In genomic region chr4:124738783-124739182, GRCm38 (mm10) we compare ENCODE assay signal across 27 mouse cellular contexts. TPM values are rescaled to one million over a fixed set of nuclear protein-coding genes. Genes with fewer than 3 reads are reported as not detected.
DNase-seq lines count a peak whose midpoint lies in the region; ATAC-seq and TF ChIP-seq lines count a peak whose summit lies in the region.
"Had no signal": no experiment of that assay in that cellular context is flagged by ENCODE, and none has a peak within 500 bp of the region (broad histone marks: within the 10 kb centered on the region; RNA-seq: fewer than 3 reads in every experiment).

No protein-coding gene starts in this region.

- peaks cover 3% of the 10 kb centered on the region; the same call in 1 of the 2 replicates for H3K4me1 ChIP-seq in midbrain, embryonic 11.5 days (ENCODE audit: control insufficient read depth, insufficient read depth, low read length)
- peaks cover 13% of the 10 kb centered on the region; the same call in 1 of the 2 replicates for H3K4me1 ChIP-seq in midbrain, postnatal 0 days (ENCODE audit: insufficient read depth, low read length)
- peaks cover 25 to 59% of the 10 kb centered on the region in 2 experiments for H3K4me1 ChIP-seq in CH12.LX (ENCODE audit: control insufficient read depth in 1 of 2, insufficient read depth in 2 of 2)
- H3K4me1 ChIP-seq in bone marrow macrophage, adult 2 months (ENCODE audit: control insufficient read depth, insufficient read depth, low read length): peaks cover 32% of the 10 kb centered on the region
- 0 out of 2 replicates have a peak, but pooled peaks cover 4% of the 10 kb centered on the region for H3K4me1 ChIP-seq in lung, postnatal 0 days (ENCODE audit: insufficient read depth, low read depth, low read length)

- TF ChIP-seq RAD21 in CH12.LX (IDR thresholded peaks at IDR 0.05; ENCODE audit: low read depth, low read length): no peak

- no peaks in the 10 kb centered on the region for H3K36me3 ChIP-seq in midbrain, embryonic 11.5 days (ENCODE audit: control insufficient read depth, insufficient read depth, low read length)
- no peaks in the 10 kb centered on the region for H3K36me3 ChIP-seq in midbrain, postnatal 0 days (ENCODE audit: insufficient read depth, low read length)
- peaks cover 3 to 18% of the 10 kb centered on the region in 2 experiments for H3K36me3 ChIP-seq in CH12.LX (replicated peaks in 1 of 2; ENCODE audit: control insufficient read depth in 1 of 2, insufficient read depth in 1 of 2, low read length in 1 of 2)
- no peaks in the 10 kb centered on the region for H3K36me3 ChIP-seq in macrophage (ENCODE audit: inconsistent target)
- no peaks in the 10 kb centered on the region for H3K36me3 ChIP-seq in lung, postnatal 0 days (ENCODE audit: insufficient read depth, low read length)
- H3K36me3 ChIP-seq: embryonic facial prominence, embryonic 15.5 days had no signal

- dilution Hi-C loops in CH12.LX (cut with MboI; ENCODE audit: extremely low pct_ligation_motif_present, extremely low pct_unique_long_range_greater_than_20kb, low sequenced_read_pairs): no loop called here

- DNase-seq in midbrain, embryonic 11.5 days (ENCODE audit: low spot score, missing footprints): peak; percentile 33
- no peak for DNase-seq in midbrain, postnatal 0 days (ENCODE audit: low spot score)
- no peak for DNase-seq in CH12.LX (ENCODE audit: extremely low read depth)
- no peak for DNase-seq in ovary, adult 18-20 months (ENCODE audit: low spot score)
- DNase-seq in lung, postnatal 0 days (ENCODE audit: low spot score): no peak
- DNase-seq: adrenal gland, adult 2 months; adrenal gland, postnatal 10 days; adrenal gland, postnatal 25 days; cerebellum, adult 11 months; cerebellum, adult 18-20 months; cerebellum, adult 8-10 months; cerebellum, adult 9-11 months; cerebellum, postnatal 14 days; cerebellum, postnatal 36 days; embryo, embryonic 11 days had no signal

- H3K4me3 ChIP-seq in midbrain, embryonic 11.5 days (ENCODE audit: low read depth, low read length): no peak overlapping the region
- H3K4me3 ChIP-seq in midbrain, postnatal 0 days (ENCODE audit: low read depth, low read length): no peak overlapping the region
- H3K4me3 ChIP-seq in CH12.LX (replicated peaks in 1 of 3; ENCODE audit: low read depth in 2 of 3, low read length in 2 of 3, poor library complexity in 1 of 3) (no peak overlapping the region), macrophage (ENCODE audit: inconsistent target) (no peak overlapping the region)
- H3K4me3 ChIP-seq in bone marrow macrophage, adult 2 months (ENCODE audit: insufficient read depth, low read length): no peak overlapping the region
- no peak overlapping the region for H3K4me3 ChIP-seq in lung, postnatal 0 days (ENCODE audit: low read depth, low read length)
- H3K4me3 ChIP-seq: embryonic facial prominence, embryonic 13.5 days; embryonic facial prominence, embryonic 15.5 days; erythroblast, embryonic 14.5 days; forebrain, embryonic 10.5 days; forebrain, embryonic 12.5 days had no signal

- peaks cover 4% of the 10 kb centered on the region; the same call in 1 of the 2 replicates for H3K79me2 ChIP-seq in CH12.LX (replicated peaks; ENCODE audit: control insufficient read depth, extremely low read depth, insufficient read depth, poor library complexity, severe bottlenecking)
- H3K79me2 ChIP-seq in macrophage (ENCODE audit: inconsistent target): peaks cover 10% of the 10 kb centered on the region; the same call in 1 of the 2 replicates

- H3K9ac ChIP-seq in midbrain, embryonic 11.5 days (ENCODE audit: low read length): no peak overlapping the region
- no peak overlapping the region for H3K9ac ChIP-seq in midbrain, postnatal 0 days (replicated peaks; ENCODE audit: low read length, poor library complexity, severe bottlenecking)
- H3K9ac ChIP-seq in CH12.LX (ENCODE audit: insufficient read depth, low read depth): no peak overlapping the region
- H3K9ac ChIP-seq in lung, postnatal 0 days (replicated peaks; ENCODE audit: low read depth): no peak overlapping the region
- H3K9ac ChIP-seq: embryonic facial prominence, embryonic 13.5 days; embryonic facial prominence, embryonic 15.5 days; forebrain, embryonic 12.5 days had no signal

- 71% methylated on average over 1 of the region's 1 CpGs for WGBS in midbrain, embryonic 11.5 days
- 85% methylated on average over 1 of the region's 1 CpGs for WGBS in midbrain, postnatal 0 days
- 36% methylated on average over 1 of the region's 1 CpGs for WGBS in macrophage (ENCODE audit: missing documents)
- 75% methylated on average over 1 of the region's 1 CpGs for WGBS in lung, postnatal 0 days

- no peak overlapping the region for H3K27ac ChIP-seq in midbrain, embryonic 11.5 days (ENCODE audit: low read depth, low read length)
- no peak overlapping the region for H3K27ac ChIP-seq in midbrain, postnatal 0 days (ENCODE audit: low read depth, low read length)
- H3K27ac ChIP-seq in CH12.LX (ENCODE audit: insufficient read depth, low read depth): no peak overlapping the region
- peak overlapping the region; percentile 70 for H3K27ac ChIP-seq in bone marrow macrophage, adult 2 months (ENCODE audit: insufficient read depth, low read depth, low read length)
- H3K27ac ChIP-seq in macrophage: peak overlapping the region; percentile 91
- no peak overlapping the region for H3K27ac ChIP-seq in lung, postnatal 0 days (ENCODE audit: low read length)
- H3K27ac ChIP-seq: embryonic facial prominence, embryonic 13.5 days; embryonic facial prominence, embryonic 15.5 days; forebrain, embryonic 10.5 days; forebrain, embryonic 12.5 days had no signal

- H3K27me3 ChIP-seq in midbrain, embryonic 11.5 days (ENCODE audit: control insufficient read depth, insufficient read depth, low read length): no peaks in the 10 kb centered on the region
- no peaks in the 10 kb centered on the region for H3K27me3 ChIP-seq in midbrain, postnatal 0 days (ENCODE audit: insufficient read depth, low read length)
- H3K27me3 ChIP-seq in CH12.LX (replicated peaks): no peaks in the 10 kb centered on the region
- H3K27me3 ChIP-seq in lung, postnatal 0 days (replicated peaks; ENCODE audit: insufficient read depth, low read length): no peaks in the 10 kb centered on the region
- H3K27me3 ChIP-seq: embryonic facial prominence, embryonic 13.5 days; embryonic facial prominence, embryonic 15.5 days; forebrain, embryonic 12.5 days; Patski had no signal

- in situ Hi-C loops in CH12.LX (cut with MboI; ENCODE audit: low pct_ligation_motif_present, low pct_unique_long_range_greater_than_20kb, low sequenced_read_pairs): no loop called here

- H3K4me2 ChIP-seq in midbrain, embryonic 11.5 days: no peak overlapping the region
- no peak overlapping the region for H3K4me2 ChIP-seq in midbrain, postnatal 0 days (ENCODE audit: low read depth, low read length, poor library complexity, severe bottlenecking)
- H3K4me2 ChIP-seq in CH12.LX (ENCODE audit: insufficient read depth, low read depth, poor library complexity, severe bottlenecking): no peak overlapping the region
- no peak overlapping the region for H3K4me2 ChIP-seq in lung, postnatal 0 days (replicated peaks; ENCODE audit: low read depth, low read length)
- H3K4me2 ChIP-seq: embryonic facial prominence, embryonic 13.5 days; embryonic facial prominence, embryonic 15.5 days; forebrain, embryonic 12.5 days had no signal

- TF ChIP-seq POLR2A in CH12.LX (IDR thresholded peaks at IDR 0.05; ENCODE audit: low read depth, low read length): no peak
- no peak for TF ChIP-seq POLR2A in bone marrow macrophage, adult 2 months (IDR thresholded peaks at IDR 0.05; ENCODE audit: borderline replicate concordance, low read depth, low read length)

- no peaks in the 10 kb centered on the region for H3K9me3 ChIP-seq in midbrain, embryonic 11.5 days (ENCODE audit: control insufficient read depth, low read length)
- H3K9me3 ChIP-seq in midbrain, postnatal 0 days (ENCODE audit: low read length): no peaks in the 10 kb centered on the region
- H3K9me3 ChIP-seq in CH12.LX (replicated peaks; ENCODE audit: low read length): no peaks in the 10 kb centered on the region
- no peaks in the 10 kb centered on the region for H3K9me3 ChIP-seq in lung, postnatal 0 days (ENCODE audit: low read length)
- H3K9me3 ChIP-seq: embryonic facial prominence, embryonic 13.5 days; embryonic facial prominence, embryonic 15.5 days; forebrain, embryonic 10.5 days; forebrain, embryonic 12.5 days; G1E had no signal

- peak; percentile 48; the same call in 1 of the 2 replicates for TF ChIP-seq EP300 in CH12.LX (IDR thresholded peaks at IDR 0.05; ENCODE audit: low read length)
- TF ChIP-seq EP300 in lung, postnatal 0 days (IDR thresholded peaks at IDR 0.05): no peak

- no peak for TF ChIP-seq CTCF in midbrain, postnatal 0 days (IDR thresholded peaks at IDR 0.05)
- no peak for TF ChIP-seq CTCF in CH12.LX (conservative IDR thresholded peaks at IDR 0.05 in 1 of 2, IDR thresholded peaks at IDR 0.05 in 1 of 2; ENCODE audit: low read depth in 2 of 2, low read length in 2 of 2)
- TF ChIP-seq CTCF in bone marrow macrophage, adult 2 months (IDR thresholded peaks at IDR 0.05; ENCODE audit: low read depth, low read length): no peak
- no peak for TF ChIP-seq CTCF in lung, postnatal 0 days (IDR thresholded peaks at IDR 0.05)

- no peak for ATAC-seq in midbrain, embryonic 11.5 days (ENCODE audit: low FRiP score)
- ATAC-seq in midbrain, postnatal 0 days (ENCODE audit: low FRiP score): no peak
- no peak for ATAC-seq in lung, postnatal 0 days
- ATAC-seq: activated CD4-positive, CD25-positive, alpha-beta regulatory T cell, adult 4 months; forebrain, embryonic 14.5 days; forebrain, embryonic 16.5 days; Patski had no signal

RNA-seq across cellular contexts. Expression of gene Inpp5b, which starts 2.9 kb away (rescaled TPM):
- polyA plus RNA-seq in midbrain, embryonic 11.5 days (2014; fragmentation: Nextera tagmentation; extraction: Ambion mirVana): 24.6 and 28.2 TPM in 2 replicates
- total RNA-seq in midbrain, postnatal 0 days (2014; rRNA removed): 19.0 and 20.5 TPM in 2 replicates
- 14.3 and 16.0 TPM in 2 replicates for polyA plus RNA-seq in midbrain, postnatal 0 days (2015; fragmentation: Nextera tagmentation; extraction: Ambion mirVana)
- total RNA-seq in CH12.LX (2012; rRNA removed) (25.9 and 26.2 TPM in 2 replicates), CH12.LX (2014; rRNA removed) (30.2 and 34.0 TPM in 2 replicates)
- polyA plus RNA-seq in CH12.LX (2012; ENCODE audit: insufficient read length, low read depth) (21.1 and 25.6 TPM in 2 replicates), macrophage (2018) (20.2 to 23.6 TPM (median 22.9 TPM) in 3 replicates)
- polyA plus RNA-seq in bone marrow macrophage, adult 2 months (2012; ENCODE audit: insufficient read depth, insufficient read length, missing spikeins): 29.4 and 33.8 TPM in 2 replicates
- 100 to 1,000 TPM in 8 of 26 experiments, 10 to 100 TPM in 18; 21.2 to 240 (median 86.4) TPM for total RNA-seq in macrophage (2018; cell fraction: chromatin; rRNA removed)
- total RNA-seq in macrophage (2018; cell fraction: cytosol; rRNA removed): 10 to 100 TPM; 14.1 to 43.3 (median 24.3) TPM
- 100 to 1,000 TPM in 3 of 26 experiments, 10 to 100 TPM in 23; 23.7 to 144 (median 56.6) TPM for total RNA-seq in macrophage (2018; cell fraction: nucleus; rRNA removed)
- polyA plus RNA-seq in lung, postnatal 0 days (2015; fragmentation: Nextera tagmentation; extraction: Ambion mirVana): 59.6 and 62.9 TPM in 2 replicates

RNA-seq across cellular contexts. Expression of gene Sf3a3, which starts 24.2 kb away (rescaled TPM):
- 221 and 236 TPM in 2 replicates for polyA plus RNA-seq in midbrain, embryonic 11.5 days (2014; fragmentation: Nextera tagmentation; extraction: Ambion mirVana)
- total RNA-seq in midbrain, postnatal 0 days (2014; rRNA removed): 32.8 and 34.3 TPM in 2 replicates
- polyA plus RNA-seq in midbrain, postnatal 0 days (2015; fragmentation: Nextera tagmentation; extraction: Ambion mirVana): 73.8 and 75.9 TPM in 2 replicates
- total RNA-seq in CH12.LX (2012; rRNA removed) (100 and 129 TPM in 2 replicates), CH12.LX (2014; rRNA removed) (122 and 146 TPM in 2 replicates)
- polyA plus RNA-seq in CH12.LX (2012; ENCODE audit: insufficient read length, low read depth) (134 and 156 TPM in 2 replicates), macrophage (2018) (38.3 to 63.8 TPM (median 62.7 TPM) in 3 replicates)
- polyA plus RNA-seq in bone marrow macrophage, adult 2 months (2012; ENCODE audit: insufficient read depth, insufficient read length, missing spikeins): 44.4 and 47.6 TPM in 2 replicates
- total RNA-seq in macrophage (2018; cell fraction: chromatin; rRNA removed): 10 to 100 TPM; 29.3 to 87.9 (median 60.7) TPM
- 10 to 100 TPM; 30.9 to 47.9 (median 40.8) TPM for total RNA-seq in macrophage (2018; cell fraction: cytosol; rRNA removed)
- total RNA-seq in macrophage (2018; cell fraction: nucleus; rRNA removed): 10 to 100 TPM; 20.8 to 65.4 (median 32.2) TPM
- polyA plus RNA-seq in lung, postnatal 0 days (2015; fragmentation: Nextera tagmentation; extraction: Ambion mirVana): 49.1 and 57.1 TPM in 2 replicates

RNA-seq across cellular contexts. Expression of gene Fhl3, which starts 38.3 kb away (rescaled TPM):
- polyA plus RNA-seq in midbrain, embryonic 11.5 days (2014; fragmentation: Nextera tagmentation; extraction: Ambion mirVana): 3.9 and 4.5 TPM in 2 replicates
- total RNA-seq in midbrain, postnatal 0 days (2014; rRNA removed): 5.0 and 6.9 TPM in 2 replicates
- polyA plus RNA-seq in midbrain, postnatal 0 days (2015; fragmentation: Nextera tagmentation; extraction: Ambion mirVana): 1.7 and 2.0 TPM in 2 replicates
- 10.4 and 10.8 TPM in 2 replicates for total RNA-seq in CH12.LX (2012; rRNA removed)
- 3.6 and 4.1 TPM in 2 replicates for total RNA-seq in CH12.LX (2014; rRNA removed)
- polyA plus RNA-seq in CH12.LX (2012; ENCODE audit: insufficient read length, low read depth): 14.8 and 20.8 TPM in 2 replicates
- 149 and 167 TPM in 2 replicates for polyA plus RNA-seq in bone marrow macrophage, adult 2 months (2012; ENCODE audit: insufficient read depth, insufficient read length, missing spikeins)
- total RNA-seq in macrophage (2018; cell fraction: chromatin; rRNA removed): 100 to 1,000 TPM in 5 of 26 experiments, 10 to 100 TPM in 21; 19.4 to 246 (median 86.4) TPM
- total RNA-seq in macrophage (2018; cell fraction: cytosol; rRNA removed): 100 to 1,000 TPM in 1 of 26 experiments, 10 to 100 TPM in 25; 25.7 to 105 (median 54.7) TPM
- total RNA-seq in macrophage (2018; cell fraction: nucleus; rRNA removed): 100 to 1,000 TPM in 5 of 26 experiments, 10 to 100 TPM in 21; 31.8 to 142 (median 70.6) TPM
- 24.2 to 70.3 TPM (median 28.8 TPM) in 3 replicates for polyA plus RNA-seq in macrophage (2018)
- 5.2 and 5.8 TPM in 2 replicates for polyA plus RNA-seq in lung, postnatal 0 days (2015; fragmentation: Nextera tagmentation; extraction: Ambion mirVana)

RNA-seq across cellular contexts. Expression of gene Utp11, which starts 45.4 kb away (rescaled TPM):
- 66.2 and 75.4 TPM in 2 replicates for polyA plus RNA-seq in midbrain, embryonic 11.5 days (2014; fragmentation: Nextera tagmentation; extraction: Ambion mirVana)
- total RNA-seq in midbrain, postnatal 0 days (2014; rRNA removed): 10.3 and 10.9 TPM in 2 replicates
- polyA plus RNA-seq in midbrain, postnatal 0 days (2015; fragmentation: Nextera tagmentation; extraction: Ambion mirVana): 30.7 and 31.7 TPM in 2 replicates
- 52.7 and 63.2 TPM in 2 replicates for total RNA-seq in CH12.LX (2012; rRNA removed)
- 78.1 and 84.4 TPM in 2 replicates for total RNA-seq in CH12.LX (2014; rRNA removed)
- polyA plus RNA-seq in CH12.LX (2012; ENCODE audit: insufficient read length, low read depth): 102 and 107 TPM in 2 replicates
- 45.8 and 49.4 TPM in 2 replicates for polyA plus RNA-seq in bone marrow macrophage, adult 2 months (2012; ENCODE audit: insufficient read depth, insufficient read length, missing spikeins)
- 100 to 1,000 TPM in 1 of 26 experiments, 10 to 100 TPM in 25; 12.1 to 101 (median 51.8) TPM for total RNA-seq in macrophage (2018; cell fraction: chromatin; rRNA removed)
- 10 to 100 TPM; 24.9 to 44.6 (median 33.0) TPM for total RNA-seq in macrophage (2018; cell fraction: cytosol; rRNA removed)
- total RNA-seq in macrophage (2018; cell fraction: nucleus; rRNA removed): 10 to 100 TPM; 11.1 to 53.3 (median 29.8) TPM
- 32.1 to 58.7 TPM (median 57.7 TPM) in 3 replicates for polyA plus RNA-seq in macrophage (2018)
- 37.4 and 48.8 TPM in 2 replicates for polyA plus RNA-seq in lung, postnatal 0 days (2015; fragmentation: Nextera tagmentation; extraction: Ambion mirVana)

Comparison
In these comparisons a context has a peak if more than half of its experiments do, and no peak if none do; other contexts are left out.
1. H3K27ac ChIP-seq: peak in bone marrow macrophage, adult 2 months (single experiment) and macrophage (single experiment); none in midbrain, embryonic 11.5 days (single experiment), midbrain, postnatal 0 days (single experiment), CH12.LX (single experiment) and lung, postnatal 0 days (single experiment).